Mouse (Mus musculus) midbrain, postnatal 0 days (tissue): Measurements from ENCODE around the gene Best3. TPM values are rescaled to one million over a fixed set of nuclear protein-coding genes. Genes with fewer than 3 reads are reported as not detected.
"Not testable (repeated sequence)": the region's sequence is repeated elsewhere in the genome, so short reads cannot be mapped to it uniquely, and the experiment has no call there.

Experiments used
- ATAC-seq: fragments of 200-750 bp; cut with Nextera tagmentation; 2 replicates; pipeline ENCODE4 v1.8.0; 2017; ENCODE audit warnings: moderate number of reproducible peaks, mild to moderate bottlenecking, moderate TSS enrichment, moderate library complexity; ENCODE audit not compliant: low FRiP score
- DNase-seq: peaks from one replicate; pipeline ENCODE4 v3.0.0-alpha.2; 2015; ENCODE audit warnings: low spot score
- H3K27ac ChIP-seq: fragments of 300-500 bp; sonication (generic); 2 replicates; pipeline ENCODE4 v1.5.1; 2014; ENCODE audit warnings: low read depth, mild to moderate bottlenecking, low read length, mixed read lengths
- H3K27me3 ChIP-seq: fragments of 300-500 bp; sonication (generic); 2 replicates; pipeline ENCODE4 v1.6.1; 2014; ENCODE audit warnings: low read length, control low read depth, mixed read lengths; ENCODE audit not compliant: insufficient read depth
- H3K36me3 ChIP-seq: fragments of 300-500 bp; sonication (generic); 2 replicates; pipeline ENCODE4 v1.6.1; 2014; ENCODE audit warnings: low read length, control low read depth, mixed read lengths; ENCODE audit not compliant: insufficient read depth
- H3K4me1 ChIP-seq: fragments of 300-500 bp; sonication (generic); 2 replicates; pipeline ENCODE4 v1.6.1; 2014; ENCODE audit warnings: mild to moderate bottlenecking, control low read depth, antibody characterized with exemption, low read length, mixed read lengths; ENCODE audit not compliant: insufficient read depth
- H3K4me2 ChIP-seq: fragments of 300-500 bp; sonication (generic); 2 replicates; pipeline ENCODE4 v1.6.1; 2014; ENCODE audit warnings: low read depth, mild to moderate bottlenecking, low read length, mixed read lengths; ENCODE audit not compliant: poor library complexity, severe bottlenecking
- H3K4me3 ChIP-seq: fragments of 300-500 bp; sonication (generic); 2 replicates; pipeline ENCODE4 v1.5.1; 2014; ENCODE audit warnings: low read depth, mild to moderate bottlenecking, low read length, moderate library complexity
- H3K9ac ChIP-seq: fragments of 300-500 bp; sonication (generic); replicated peaks from 2 replicates; pipeline ENCODE4 v1.6.1; 2014; ENCODE audit warnings: mild to moderate bottlenecking, low read length, moderate library complexity, mixed read lengths; ENCODE audit not compliant: poor library complexity, severe bottlenecking
- H3K9me3 ChIP-seq: fragments of 300-500 bp; sonication (generic); 2 replicates; pipeline ENCODE4 v1.6.1; 2016; ENCODE audit warnings: low read length, control low read depth
- CTCF ChIP-seq: IDR thresholded peaks from 2 replicates; pipeline ENCODE4 v1.5.1; 2016; ENCODE audit warnings: antibody characterized with exemption, mild to moderate bottlenecking
- WGBS: fragments of 180-500 bp; shearing (Covaris S2); extraction: QIAGEN DNeasy Blood & Tissue Kit; methylation state at CpG from one replicate; pipeline ENCODE4 v1.1.7; 2014; 5-methylcytosine and 5-hydroxymethylcytosine counted together
- polyA plus RNA-seq: library from polyadenylated mRNA; unstranded; fragments of >200 nt; fragmentation: Nextera tagmentation; extraction: Ambion mirVana; gene quantifications from 2 replicates; pipeline ENCODE4 v1.2.1, GENCODE M21; 2015
- total RNA-seq: library from RNA; depleted of rRNA; stranded (reverse); fragments of >200 nt; gene quantifications from 2 replicates; pipeline ENCODE4 v1.2.3, GENCODE M21; 2014

The Best3 gene
- total and polyA plus RNA-seq, 2 experiments from 2014 or later: 0.11 to 0.27 TPM

GRCm38 (mm10) chr10:117021020-117021754, 35.1 kb downstream of the Best3 start:
- H3K4me1 ChIP-seq: no peaks in the 10 kb centered on the region
- H3K9me3 ChIP-seq: no peaks in the 10 kb centered on the region
- no peak overlapping the region for H3K9ac ChIP-seq
- no peak overlapping the region for H3K27ac ChIP-seq
- no peaks in the 10 kb centered on the region for H3K27me3 ChIP-seq
- H3K4me3 ChIP-seq: no peak overlapping the region
- ATAC-seq (no peak), DNase-seq (no peak)
- no peak for TF ChIP-seq CTCF
- no peaks in the 10 kb centered on the region for H3K36me3 ChIP-seq
- no peak overlapping the region for H3K4me2 ChIP-seq
- WGBS: 23% methylated on average over 21 of the region's 21 CpGs

- no peaks in the 10 kb centered on the region for H3K27me3 ChIP-seq
- H3K4me2 ChIP-seq: no peak overlapping the region
- TF ChIP-seq CTCF: no peak
- H3K9ac ChIP-seq: no peak overlapping the region
- no peaks in the 10 kb centered on the region for H3K36me3 ChIP-seq
- H3K4me3 ChIP-seq: no peak overlapping the region
- WGBS: 74% methylated on average over 16 of the region's 16 CpGs
- ATAC-seq (no peak), DNase-seq (no peak)
- H3K27ac ChIP-seq: no peak overlapping the region
- no peaks in the 10 kb centered on the region for H3K9me3 ChIP-seq
- no peaks in the 10 kb centered on the region for H3K4me1 ChIP-seq
Measured at GRCm38 (mm10) chr10:117023693-117024092, 37.6 kb downstream of the Best3 start.

- ATAC-seq: not testable (repeated sequence)
Measured at GRCm38 (mm10) chr10:117025776-117026175, 39.7 kb downstream of the Best3 start.

GRCm38 (mm10) chr10:117026176-117026575, 40.1 kb downstream of the Best3 start:
- H3K4me2 ChIP-seq: no peak overlapping the region
- no peaks in the 10 kb centered on the region for H3K27me3 ChIP-seq
- H3K9me3 ChIP-seq: no peaks in the 10 kb centered on the region
- TF ChIP-seq CTCF: no peak
- no peaks in the 10 kb centered on the region for H3K36me3 ChIP-seq
- no peak overlapping the region for H3K4me3 ChIP-seq
- no peak overlapping the region for H3K27ac ChIP-seq
- H3K9ac ChIP-seq: no peak overlapping the region
- ATAC-seq (no peak), DNase-seq (no peak)
- 71% methylated on average over 8 of the region's 8 CpGs for WGBS
- H3K4me1 ChIP-seq: no peaks in the 10 kb centered on the region

More at GRCm38 (mm10) chr10:117025776-117026175, 39.7 kb downstream of the Best3 start:
- not testable (repeated sequence) for H3K4me1 ChIP-seq, H3K4me3 ChIP-seq, H3K9me3 ChIP-seq, DNase-seq, H3K4me2 ChIP-seq, H3K27me3 ChIP-seq, H3K27ac ChIP-seq, H3K9ac ChIP-seq, H3K36me3 ChIP-seq

DNA sequence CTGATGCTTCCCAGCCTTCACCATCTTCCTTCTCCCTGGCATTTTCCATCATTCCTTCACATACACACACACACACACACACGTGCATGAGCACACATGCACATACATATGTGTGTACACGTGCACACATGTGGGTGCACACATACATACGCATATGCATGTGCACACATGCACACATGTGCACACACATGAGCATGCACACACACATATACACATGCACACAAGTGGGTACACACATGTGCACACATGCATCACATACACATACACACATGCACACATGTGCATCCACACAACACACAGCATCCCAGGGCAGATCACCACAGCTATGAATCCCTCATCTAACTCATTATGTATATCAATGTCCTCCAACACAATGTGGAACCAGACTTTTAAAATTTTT, 45.0 kb downstream of the Best3 start:
- Histone ChIP-seq H3K27me3 (no peaks in the 10 kb centered on the region), H3K9ac (no peak overlapping the region), H3K9me3 (no peaks in the 10 kb centered on the region), H3K4me3 (no peak overlapping the region), H3K4me1 (0 out of 2 replicates have a peak, but pooled peaks cover 3% of the 10 kb centered on the region), H3K27ac (no peak overlapping the region), H3K36me3 (no peaks in the 10 kb centered on the region), H3K4me2 (no peak overlapping the region)
- no peak for DNase-seq
- 90% methylated on average over 3 of the region's 3 CpGs for WGBS
- no peak for ATAC-seq
- TF ChIP-seq CTCF: no peak

- Histone ChIP-seq H3K9me3 (no peaks in the 10 kb centered on the region), H3K27ac (no peak overlapping the region), H3K4me2 (no peak overlapping the region), H3K9ac (no peak overlapping the region), H3K4me3 (no peak overlapping the region), H3K36me3 (no peaks in the 10 kb centered on the region), H3K4me1 (0 out of 2 replicates have a peak, but pooled peaks cover 3% of the 10 kb centered on the region), H3K27me3 (no peaks in the 10 kb centered on the region)
- TF ChIP-seq CTCF: peak; percentile 86
- 28% methylated on average over 8 of the region's 8 CpGs for WGBS
- ATAC-seq: peak; percentile 41; the same call in 1 of the 2 replicates
- peak; percentile 89 for DNase-seq
Measured at GRCm38 (mm10) chr10:117033785-117034184, 47.7 kb downstream of the Best3 start.
